Mouse (Mus musculus): ENCODE results near the gene Mettl26.

- no peak for TF ChIP-seq TAL1 (IDR thresholded peaks at IDR 0.05; ENCODE audit: low read length)
- TF ChIP-seq GATA1 (IDR thresholded peaks at IDR 0.05; ENCODE audit: low read length) = no peak
Observed at GRCm38 (mm10) chr17:25865288-25865687, 9.6 kb upstream of the Mettl26 start.

Measured in erythroblast, embryonic 14.5 days (primary cell).